Mouse (Mus musculus) lung, adult 18-20 months (tissue): ENCODE data around the gene Chsy1.
A peak's percentile ranks its signal among the peaks of the same experiment; 100 is the strongest.

Experiments
- DNase-seq, 2 experiments: peaks; one replicate each; pipeline ENCODE4 v3.0.0; 2022; ENCODE audit warnings: mixed read lengths in 2 of 2

Gene Chsy1

GRCm38 (mm10) chr7:66110636-66111112 is 1.4 kb downstream of the Chsy1 start:
- DNase-seq, result no peak

GRCm38 (mm10) chr7:66111211-66111610 is 1.9 kb downstream of the Chsy1 start:
- no peak for DNase-seq

- DNase-seq, result no peak
Observed at GRCm38 (mm10) chr7:66113561-66113960, 4.2 kb downstream of the Chsy1 start.

GRCm38 (mm10) chr7:66115821-66116343 is 6.6 kb downstream of the Chsy1 start:
- DNase-seq, result no peak

- peak; percentile 73 to 79 for DNase-seq
Observed at GRCm38 (mm10) chr7:66116906-66117482, 7.7 kb downstream of the Chsy1 start.

GRCm38 (mm10) chr7:66118046-66118445 is 8.7 kb downstream of the Chsy1 start:
- no peak for DNase-seq

GRCm38 (mm10) chr7:66118796-66119195 is 9.5 kb downstream of the Chsy1 start:
- no peak for DNase-seq

- DNase-seq, result no peak
Observed at GRCm38 (mm10) chr7:66120139-66120538, 10.8 kb downstream of the Chsy1 start.

- DNase-seq, result no peak
Observed at GRCm38 (mm10) chr7:66120702-66121396, 11.5 kb downstream of the Chsy1 start.

- DNase-seq, result no peak
Observed at GRCm38 (mm10) chr7:66124551-66124968, 15.2 kb downstream of the Chsy1 start.

- DNase-seq, result peak in 1 of 2 experiments; percentile 48
Observed at GRCm38 (mm10) chr7:66125368-66125767, 16.1 kb downstream of the Chsy1 start.

GRCm38 (mm10) chr7:66127951-66128645 is 18.8 kb downstream of the Chsy1 start:
- no peak for DNase-seq

GRCm38 (mm10) chr7:66128857-66129256 is 19.5 kb downstream of the Chsy1 start:
- DNase-seq, result no peak

- no peak for DNase-seq
Observed at GRCm38 (mm10) chr7:66130296-66130695, 21.0 kb downstream of the Chsy1 start.

- peak; percentile 84 to 85 for DNase-seq
Observed at GRCm38 (mm10) chr7:66131776-66132421, 22.6 kb downstream of the Chsy1 start.

- DNase-seq, result no peak
Observed at GRCm38 (mm10) chr7:66134154-66134553, 24.8 kb downstream of the Chsy1 start.

- DNase-seq, result no peak
Observed at GRCm38 (mm10) chr7:66135644-66136043, 26.3 kb downstream of the Chsy1 start.

- DNase-seq, result no peak
Observed at GRCm38 (mm10) chr7:66136187-66136586, 26.9 kb downstream of the Chsy1 start.

GRCm38 (mm10) chr7:66137309-66137708 is 28.0 kb downstream of the Chsy1 start:
- DNase-seq, result no peak

- DNase-seq, result no peak
Observed at GRCm38 (mm10) chr7:66138301-66138700, 29.0 kb downstream of the Chsy1 start.

- no peak for DNase-seq
Observed at GRCm38 (mm10) chr7:66138878-66139277, 29.6 kb downstream of the Chsy1 start.

GRCm38 (mm10) chr7:66140095-66140494 is 30.8 kb downstream of the Chsy1 start:
- DNase-seq, result no peak
